Mouse (Mus musculus): ENCODE measurements around the gene Tmprss7. TPM values are rescaled to one million over a fixed set of nuclear protein-coding genes. Genes with fewer than 3 reads are reported as not detected.

Gene Tmprss7
- polyA plus RNA-seq, 1 experiment, result 0.20 TPM

- no peak for TF ChIP-seq POLR2A (IDR thresholded peaks at IDR 0.05; ENCODE audit: low read depth, low read length)
- Histone ChIP-seq H3K27ac (ENCODE audit: insufficient read depth, low read depth, low read length) (no peak overlapping the region), H3K4me1 (ENCODE audit: control insufficient read depth, insufficient read depth, insufficient read length, low read length) (peaks cover 24% of the 10 kb centered on the region; the same call in 1 of the 2 replicates), H3K27me3 (ENCODE audit: control insufficient read depth, insufficient read depth, low read length) (no peaks in the 10 kb centered on the region), H3K36me3 (ENCODE audit: control insufficient read depth, insufficient read depth, low read length) (no peaks in the 10 kb centered on the region), H3K4me3 (ENCODE audit: low read depth, low read length) (no peak overlapping the region)
- 86% methylated on average over 4 of the region's 4 CpGs for WGBS
Observed at GRCm38 (mm10) chr16:45659596-45659995, 33.9 kb downstream of the Tmprss7 start.

- WGBS, result 38% methylated on average over 1 of the region's 1 CpGs
- H3K4me1 ChIP-seq (ENCODE audit: control insufficient read depth, insufficient read depth, insufficient read length, low read length), result peaks cover 24% of the 10 kb centered on the region; the same call in 1 of the 2 replicates
- TF ChIP-seq CTCF (IDR thresholded peaks at IDR 0.05; ENCODE audit: extremely low read depth, insufficient read length, insufficient replicate concordance, low read depth, low read length) (no peak), POLR2A (IDR thresholded peaks at IDR 0.05; ENCODE audit: low read depth, low read length) (no peak)
- no peaks in the 10 kb centered on the region for H3K36me3 ChIP-seq (ENCODE audit: control insufficient read depth, insufficient read depth, low read length)
- no peaks in the 10 kb centered on the region for H3K27me3 ChIP-seq (ENCODE audit: control insufficient read depth, insufficient read depth, low read length)
- no peak overlapping the region for H3K4me3 ChIP-seq (ENCODE audit: low read depth, low read length)
- H3K27ac ChIP-seq (ENCODE audit: insufficient read depth, low read depth, low read length), result peak overlapping the region; percentile 85
Observed at GRCm38 (mm10) chr16:45658248-45658647, 35.2 kb downstream of the Tmprss7 start.

GRCm38 (mm10) chr16:45657574-45658159, 35.8 kb downstream of the Tmprss7 start:
- peak overlapping the region; percentile 85 for H3K27ac ChIP-seq (ENCODE audit: insufficient read depth, low read depth, low read length)
- no peaks in the 10 kb centered on the region for H3K36me3 ChIP-seq (ENCODE audit: control insufficient read depth, insufficient read depth, low read length)
- no peak overlapping the region for H3K4me3 ChIP-seq (ENCODE audit: low read depth, low read length)
- H3K27me3 ChIP-seq (ENCODE audit: control insufficient read depth, insufficient read depth, low read length), result no peaks in the 10 kb centered on the region
- peaks cover 21% of the 10 kb centered on the region; the same call in 1 of the 2 replicates for H3K4me1 ChIP-seq (ENCODE audit: control insufficient read depth, insufficient read depth, insufficient read length, low read length)
- WGBS, result 40% methylated on average over 12 of the region's 12 CpGs
- TF ChIP-seq CTCF (IDR thresholded peaks at IDR 0.05; ENCODE audit: extremely low read depth, insufficient read length, insufficient replicate concordance, low read depth, low read length) (no peak), POLR2A (IDR thresholded peaks at IDR 0.05; ENCODE audit: low read depth, low read length) (no peak)

- Histone ChIP-seq H3K27ac (ENCODE audit: insufficient read depth, low read depth, low read length) (peak overlapping the region; percentile 71), H3K4me3 (ENCODE audit: low read depth, low read length) (no peak overlapping the region)
- WGBS, result 38% methylated on average over 9 of the region's 9 CpGs
Observed at GRCm38 (mm10) chr16:45654465-45654864, 39.0 kb downstream of the Tmprss7 start.

GRCm38 (mm10) chr16:45653934-45654332, 39.5 kb downstream of the Tmprss7 start, which contains the start of gene BC016579:
TSS of gene BC016579 (minus strand) at chr16:45654068.
- H3K27me3 ChIP-seq (ENCODE audit: control insufficient read depth, insufficient read depth, low read length), result no peaks in the 10 kb centered on the region
- peak within 1 kb of the TSS; percentile 92 for H3K27ac ChIP-seq (ENCODE audit: insufficient read depth, low read depth, low read length)
- TF ChIP-seq CTCF (IDR thresholded peaks at IDR 0.05; ENCODE audit: extremely low read depth, insufficient read length, insufficient replicate concordance, low read depth, low read length) (no peak), POLR2A (IDR thresholded peaks at IDR 0.05; ENCODE audit: low read depth, low read length) (peak; percentile 66)

More at GRCm38 (mm10) chr16:45654465-45654864, 39.0 kb downstream of the Tmprss7 start:
- Histone ChIP-seq H3K36me3 (ENCODE audit: control insufficient read depth, insufficient read depth, low read length) (0 out of 2 replicates have a peak, but pooled peaks cover 2% of the 10 kb centered on the region), H3K4me1 (ENCODE audit: control insufficient read depth, insufficient read depth, insufficient read length, low read length) (peaks cover 17% of the 10 kb centered on the region; the same call in 1 of the 2 replicates), H3K27me3 (ENCODE audit: control insufficient read depth, insufficient read depth, low read length) (no peaks in the 10 kb centered on the region)
- TF ChIP-seq POLR2A (IDR thresholded peaks at IDR 0.05; ENCODE audit: low read depth, low read length), result no peak
- no peak for TF ChIP-seq CTCF (IDR thresholded peaks at IDR 0.05; ENCODE audit: extremely low read depth, insufficient read length, insufficient replicate concordance, low read depth, low read length)

GRCm38 (mm10) chr16:45653009-45653933, 40.2 kb downstream of the Tmprss7 start:
- Histone ChIP-seq H3K27me3 (ENCODE audit: control insufficient read depth, insufficient read depth, low read length) (no peaks in the 10 kb centered on the region), H3K36me3 (ENCODE audit: control insufficient read depth, insufficient read depth, low read length) (peaks cover 6% of the 10 kb centered on the region; the same call in 1 of the 2 replicates), H3K4me3 (ENCODE audit: low read depth, low read length) (peak overlapping the region; percentile 82), H3K27ac (ENCODE audit: insufficient read depth, low read depth, low read length) (peak overlapping the region; percentile 92), H3K4me1 (ENCODE audit: control insufficient read depth, insufficient read depth, insufficient read length, low read length) (peaks cover 10% of the 10 kb centered on the region; the same call in 1 of the 2 replicates)
- 9% methylated on average over 17 of the region's 17 CpGs for WGBS
- TF ChIP-seq CTCF (IDR thresholded peaks at IDR 0.05; ENCODE audit: extremely low read depth, insufficient read length, insufficient replicate concordance, low read depth, low read length) (peak; percentile 47; the same call in 1 of the 2 replicates), POLR2A (IDR thresholded peaks at IDR 0.05; ENCODE audit: low read depth, low read length) (no peak)

More at GRCm38 (mm10) chr16:45653934-45654332, 39.5 kb downstream of the Tmprss7 start, which contains the start of gene BC016579:
- WGBS, result 5% methylated on average over 20 of the region's 20 CpGs
- Histone ChIP-seq H3K4me3 (ENCODE audit: low read depth, low read length) (peak within 1 kb of the TSS; percentile 82), H3K36me3 (ENCODE audit: control insufficient read depth, insufficient read depth, low read length) (0 out of 2 replicates have a peak, but pooled peaks cover 2% of the 10 kb centered on the region), H3K4me1 (ENCODE audit: control insufficient read depth, insufficient read depth, insufficient read length, low read length) (peaks cover 14% of the 10 kb centered on the region; the same call in 1 of the 2 replicates)

All from small intestine, adult 2 months (tissue).